Mouse (Mus musculus) urinary bladder, postnatal 14 days (tissue): Measurements from ENCODE around the gene Asgr2.
A peak's percentile ranks its signal among the peaks of the same experiment; 100 is the strongest.
"Not testable (repeated sequence)": the region's sequence is repeated elsewhere in the genome, so short reads cannot be mapped to it uniquely, and the experiment has no call there.

Experiments used
- DNase-seq: peaks from one replicate; pipeline ENCODE4 v3.0.0; 2021; ENCODE audit warnings: low spot score

Gene Asgr2

DNA sequence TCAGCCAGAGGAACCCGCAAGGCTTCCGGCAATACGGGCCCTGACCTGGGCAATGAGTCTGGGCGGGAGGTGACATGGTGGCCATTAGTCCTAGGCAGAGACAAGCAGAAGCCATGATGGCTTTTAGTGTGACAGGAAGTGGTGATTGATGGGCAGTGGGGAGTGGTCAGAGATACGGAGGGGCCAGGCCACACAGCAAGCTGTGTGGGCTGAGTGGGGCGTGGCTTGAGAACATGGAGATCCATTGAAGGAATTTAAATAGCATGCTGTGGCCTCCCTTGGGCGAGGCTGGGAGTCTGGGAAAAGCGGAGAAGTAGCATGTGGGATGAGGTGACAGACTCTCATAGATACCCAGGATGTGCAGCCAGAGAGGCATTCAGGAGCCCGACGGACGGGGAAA is 5.0 kb downstream of the Asgr2 start:
- DNase-seq, result no peak

- DNase-seq, result no peak
Observed at GRCm38 (mm10) chr11:70099102-70099501, 6.7 kb downstream of the Asgr2 start.

DNA sequence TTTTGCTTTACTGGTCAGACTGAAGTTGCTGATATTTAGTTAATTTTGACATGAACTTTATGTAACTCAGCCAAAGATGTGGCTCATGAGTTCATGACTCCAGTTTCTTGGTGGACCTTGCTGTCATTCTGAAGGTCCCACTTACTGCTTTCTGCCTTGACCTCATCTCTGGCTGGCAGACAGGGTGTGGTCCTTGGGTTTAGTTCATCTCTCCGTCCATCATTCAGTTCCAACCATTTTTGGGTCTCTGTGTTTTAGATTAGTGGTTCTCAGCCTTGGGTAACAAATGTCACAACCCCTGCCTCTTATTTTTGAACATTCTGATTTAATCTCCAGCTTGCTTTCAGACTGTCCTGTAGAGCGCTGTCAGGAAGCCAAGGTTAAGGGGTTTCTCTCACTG is 7.4 kb downstream of the Asgr2 start:
- no peak for DNase-seq

- DNase-seq, result no peak
Observed at GRCm38 (mm10) chr11:70103701-70104315, 11.4 kb downstream of the Asgr2 start.

DNA sequence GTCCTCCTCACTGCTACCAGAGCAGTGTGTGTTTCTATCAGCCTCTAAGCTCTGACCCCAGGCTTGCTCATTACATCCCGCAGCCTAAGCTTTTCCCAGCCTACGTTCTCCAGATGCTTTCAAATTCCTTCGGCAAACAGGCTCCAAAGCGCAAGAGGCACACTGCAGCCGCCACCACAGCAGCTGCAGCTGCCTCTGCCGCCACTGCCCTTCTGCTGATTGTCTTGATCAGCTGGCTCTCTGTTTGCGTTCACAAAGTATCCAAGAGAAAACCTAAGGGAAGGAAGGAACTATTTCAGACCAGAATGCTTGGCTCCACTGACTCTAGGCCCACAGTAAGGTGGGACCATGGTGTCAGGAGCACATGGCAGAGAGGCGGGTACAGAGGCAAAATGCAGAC is 14.6 kb downstream of the Asgr2 start:
- DNase-seq, result no peak

DNA sequence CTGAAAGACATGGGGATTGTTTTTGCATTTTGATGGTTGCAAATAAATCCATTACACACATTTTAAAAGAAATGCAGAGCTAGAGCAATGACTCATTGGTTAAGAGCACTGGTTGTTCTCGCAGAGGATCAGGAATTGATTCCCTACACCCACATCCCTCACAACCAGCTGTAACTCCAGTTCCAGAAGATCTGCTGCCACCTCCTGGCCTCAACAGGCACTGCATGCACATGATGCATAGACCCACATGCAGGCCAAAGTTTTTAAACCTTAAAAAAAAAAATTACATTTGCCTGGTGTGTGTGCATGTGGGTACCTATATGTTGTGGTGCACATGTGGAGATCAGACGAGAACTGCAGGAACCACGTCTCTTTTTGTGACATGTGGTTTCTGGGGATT is 17.7 kb downstream of the Asgr2 start:
- peak; percentile 26 for DNase-seq

GRCm38 (mm10) chr11:70114562-70114961 is 22.1 kb downstream of the Asgr2 start:
- no peak for DNase-seq

DNA sequence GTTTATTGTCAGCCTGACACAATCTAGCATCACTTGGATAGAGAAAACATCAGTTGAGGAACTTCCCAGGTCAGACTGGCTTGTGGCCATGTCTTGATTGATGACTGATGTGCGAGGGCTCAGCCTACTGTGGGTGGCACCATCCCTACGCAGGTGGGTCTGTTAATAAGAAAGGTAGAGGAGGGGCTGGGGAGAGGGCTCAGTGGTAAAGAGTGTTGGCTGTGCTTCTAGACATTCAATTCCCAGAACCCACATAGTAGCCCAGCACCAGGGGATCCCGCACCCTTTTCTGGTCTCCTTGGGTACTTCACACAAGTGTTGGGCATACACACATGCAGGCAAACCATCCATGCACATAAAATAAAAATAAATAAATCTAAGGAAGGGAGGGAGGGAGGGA is 23.5 kb downstream of the Asgr2 start:
- no peak for DNase-seq

GRCm38 (mm10) chr11:70129926-70130379 is 37.5 kb downstream of the Asgr2 start, which contains the start of gene Mgl2:
Mgl2 (plus strand) TSS chr11:70130329.
- DNase-seq, result no peak

GRCm38 (mm10) chr11:70135001-70135400 is 42.6 kb downstream of the Asgr2 start:
- DNase-seq, result not testable (repeated sequence)

- not testable (repeated sequence) for DNase-seq
Observed at GRCm38 (mm10) chr11:70135925-70136324, 43.5 kb downstream of the Asgr2 start.

- DNase-seq, result no peak
Observed at GRCm38 (mm10) chr11:70139171-70139570, 46.7 kb downstream of the Asgr2 start.

DNA sequence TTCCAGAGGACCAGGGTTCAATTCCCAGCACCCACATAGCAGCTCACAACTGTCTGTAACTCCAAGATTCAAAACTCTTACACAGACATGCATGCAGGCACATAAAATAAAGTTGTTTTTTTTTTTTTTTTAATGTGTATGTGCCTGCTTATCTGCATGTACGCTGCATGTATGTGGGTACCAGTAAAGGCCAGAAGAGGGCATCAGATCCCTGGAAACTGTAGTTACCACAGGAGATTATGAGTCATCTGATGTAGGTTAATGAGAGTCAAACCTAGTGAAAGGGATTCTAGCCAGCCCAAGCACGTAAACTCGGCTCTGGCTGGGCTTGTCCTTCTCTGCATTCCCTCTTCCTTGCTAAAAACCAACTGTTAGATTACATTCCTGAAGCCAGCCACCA is 58.6 kb downstream of the Asgr2 start:
- peak; percentile 28 for DNase-seq
